Mouse (Mus musculus): ENCODE measurements around the gene Zan. TPM values are rescaled to one million over a fixed set of nuclear protein-coding genes. Genes with fewer than 3 reads are reported as not detected.
A peak's percentile ranks its signal among the peaks of the same experiment; 100 is the strongest.

Zan gene
- polyA plus RNA-seq, 1 experiment, result not detected

- no peak overlapping the region for H3K4me3 ChIP-seq (replicated peaks)
- H3K4me1 ChIP-seq, result peaks cover 36% of the 10 kb centered on the region
- H3K36me3 ChIP-seq (replicated peaks; ENCODE audit: low read length), result no peaks in the 10 kb centered on the region
- TF ChIP-seq GATA1 (IDR thresholded peaks at IDR 0.05; ENCODE audit: borderline replicate concordance, low read length), result no peak
- no peak for TF ChIP-seq FLI1 (IDR thresholded peaks at IDR 0.05; ENCODE audit: low read length)
- H3K27me3 ChIP-seq (replicated peaks), result peaks cover 42% of the 10 kb centered on the region
- peaks cover 12% of the 10 kb centered on the region for H3K9me3 ChIP-seq
Observed at GRCm38 (mm10) chr5:137339290-137339979, 137.4 kb downstream of the Zan start.

DNA sequence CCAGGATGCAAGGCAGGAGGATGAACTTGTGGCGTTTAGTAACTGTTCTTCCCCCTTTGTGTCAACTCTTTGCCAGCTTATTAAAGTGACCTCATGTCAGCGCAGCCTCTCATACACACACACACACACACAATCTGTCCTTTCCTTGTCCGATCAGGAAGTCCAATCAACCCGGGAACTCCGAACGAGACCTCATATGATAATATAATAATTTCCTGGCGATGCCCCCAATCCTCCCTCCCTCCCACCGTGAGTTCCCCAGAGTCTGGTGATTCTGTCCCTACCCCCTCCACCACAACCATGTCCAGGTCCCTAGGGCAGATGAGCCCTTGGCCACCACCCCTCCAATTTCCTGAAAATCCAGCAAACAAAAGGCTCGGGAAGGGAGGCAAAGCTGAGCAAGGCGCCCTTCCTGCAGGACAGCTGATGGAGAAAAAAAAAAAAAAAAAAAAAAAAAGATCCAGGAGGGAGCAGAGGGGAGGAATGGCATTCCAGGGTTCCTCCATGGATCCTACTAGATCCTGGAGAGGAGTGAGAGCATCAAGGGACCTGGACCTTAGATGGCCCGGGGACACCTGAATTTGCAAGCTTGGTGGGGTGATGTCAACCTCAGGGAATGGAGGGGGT is 138.1 kb downstream of the Zan start:
- TF ChIP-seq FLI1 (IDR thresholded peaks at IDR 0.05; ENCODE audit: low read length) (no peak), GATA1 (IDR thresholded peaks at IDR 0.05; ENCODE audit: borderline replicate concordance, low read length) (no peak)
- H3K36me3 ChIP-seq (replicated peaks; ENCODE audit: low read length), result no peaks in the 10 kb centered on the region
- H3K4me1 ChIP-seq, result peaks cover 42% of the 10 kb centered on the region
- H3K27me3 ChIP-seq (replicated peaks), result peaks cover 38% of the 10 kb centered on the region
- H3K4me3 ChIP-seq (replicated peaks), result peak overlapping the region; percentile 93
- peaks cover 5% of the 10 kb centered on the region for H3K9me3 ChIP-seq

- peaks cover 47% of the 10 kb centered on the region for H3K4me1 ChIP-seq
- peaks cover 38% of the 10 kb centered on the region for H3K27me3 ChIP-seq (replicated peaks)
- H3K36me3 ChIP-seq (replicated peaks; ENCODE audit: low read length), result no peaks in the 10 kb centered on the region
- H3K4me3 ChIP-seq (replicated peaks), result peak overlapping the region; percentile 93
- TF ChIP-seq GATA1 (IDR thresholded peaks at IDR 0.05; ENCODE audit: borderline replicate concordance, low read length) (no peak), FLI1 (IDR thresholded peaks at IDR 0.05; ENCODE audit: low read length) (no peak)
- peaks cover under 1% of the 10 kb centered on the region; the same call in 1 of the 2 replicates for H3K9me3 ChIP-seq
Observed at GRCm38 (mm10) chr5:137338256-137338655, 138.6 kb downstream of the Zan start.

DNA sequence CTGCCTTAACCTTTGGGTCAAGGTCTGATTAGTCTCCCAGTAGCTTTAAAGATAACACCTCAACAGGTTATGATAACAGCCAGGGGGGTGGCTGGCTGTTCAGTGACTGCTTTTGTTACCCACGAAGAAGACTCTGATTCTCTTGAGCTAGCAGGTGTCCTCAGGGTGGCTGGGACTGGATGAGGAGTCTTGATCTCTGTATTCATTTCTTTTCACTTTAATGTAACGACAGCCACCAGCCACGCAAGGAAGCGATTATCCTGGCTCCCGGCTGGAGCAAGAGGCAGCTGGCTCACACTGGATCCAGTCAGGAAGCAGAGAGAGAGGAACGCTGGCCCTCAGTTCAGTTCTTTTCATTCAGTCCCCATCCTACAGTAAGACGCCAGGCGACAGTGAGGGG is 139.7 kb downstream of the Zan start:
- H3K9me3 ChIP-seq, result no peaks in the 10 kb centered on the region
- no peaks in the 10 kb centered on the region for H3K36me3 ChIP-seq (replicated peaks; ENCODE audit: low read length)
- TF ChIP-seq FLI1 (IDR thresholded peaks at IDR 0.05; ENCODE audit: low read length), result no peak
- no peak for TF ChIP-seq GATA1 (IDR thresholded peaks at IDR 0.05; ENCODE audit: borderline replicate concordance, low read length)
- H3K4me1 ChIP-seq, result peaks cover 58% of the 10 kb centered on the region
- no peak overlapping the region for H3K4me3 ChIP-seq (replicated peaks)
- peaks cover 36% of the 10 kb centered on the region for H3K27me3 ChIP-seq (replicated peaks)

DNA sequence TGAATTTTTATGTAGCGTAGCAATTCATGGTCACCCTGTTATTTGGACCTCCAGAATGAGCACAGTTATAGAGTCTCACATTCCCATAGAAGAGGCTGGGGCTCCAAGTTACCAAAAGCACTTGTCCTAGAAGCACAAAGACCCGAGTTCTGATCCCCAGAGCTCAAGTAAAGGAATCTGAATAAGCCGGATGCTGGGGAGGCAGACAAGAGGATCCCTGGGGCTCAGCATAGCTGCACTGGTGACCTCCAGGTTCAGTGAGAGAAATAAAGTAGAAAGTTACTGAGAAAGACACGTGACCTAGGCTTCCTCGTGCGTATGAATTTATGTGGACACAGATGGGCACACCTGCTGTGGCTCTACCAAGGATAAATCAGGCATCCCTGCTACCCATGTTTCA is 141.8 kb downstream of the Zan start:
- TF ChIP-seq GATA1 (IDR thresholded peaks at IDR 0.05; ENCODE audit: borderline replicate concordance, low read length) (no peak), FLI1 (IDR thresholded peaks at IDR 0.05; ENCODE audit: low read length) (no peak)
- Histone ChIP-seq H3K4me3 (replicated peaks) (no peak overlapping the region), H3K36me3 (replicated peaks; ENCODE audit: low read length) (peaks cover 8% of the 10 kb centered on the region), H3K27me3 (replicated peaks) (peaks cover 30% of the 10 kb centered on the region), H3K9me3 (no peaks in the 10 kb centered on the region), H3K4me1 (peaks cover 69% of the 10 kb centered on the region)

DNA sequence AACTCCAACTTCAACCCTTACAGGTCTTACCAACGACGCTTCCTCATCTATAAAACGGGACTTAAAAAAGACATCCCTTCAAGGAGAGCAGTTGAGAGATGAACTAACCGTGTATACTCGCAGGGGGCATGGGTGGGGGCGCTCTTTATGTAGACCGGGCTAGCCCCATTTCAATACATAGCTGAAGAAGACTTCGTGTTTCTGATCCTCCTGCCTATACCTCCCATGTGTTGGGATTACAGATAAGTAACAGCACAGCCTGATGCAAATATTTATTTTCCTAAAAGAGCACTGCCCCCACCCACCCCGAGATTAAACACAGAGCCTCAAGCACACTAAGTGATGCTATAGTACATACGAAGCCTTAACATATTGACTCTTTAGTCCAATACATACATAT is 142.5 kb downstream of the Zan start:
- TF ChIP-seq FLI1 (IDR thresholded peaks at IDR 0.05; ENCODE audit: low read length) (no peak), GATA1 (IDR thresholded peaks at IDR 0.05; ENCODE audit: borderline replicate concordance, low read length) (no peak)
- Histone ChIP-seq H3K4me3 (replicated peaks) (peak overlapping the region; percentile 28), H3K4me1 (peaks cover 70% of the 10 kb centered on the region), H3K27me3 (replicated peaks) (peaks cover 23% of the 10 kb centered on the region), H3K36me3 (replicated peaks; ENCODE audit: low read length) (peaks cover 8% of the 10 kb centered on the region), H3K9me3 (no peaks in the 10 kb centered on the region)

DNA sequence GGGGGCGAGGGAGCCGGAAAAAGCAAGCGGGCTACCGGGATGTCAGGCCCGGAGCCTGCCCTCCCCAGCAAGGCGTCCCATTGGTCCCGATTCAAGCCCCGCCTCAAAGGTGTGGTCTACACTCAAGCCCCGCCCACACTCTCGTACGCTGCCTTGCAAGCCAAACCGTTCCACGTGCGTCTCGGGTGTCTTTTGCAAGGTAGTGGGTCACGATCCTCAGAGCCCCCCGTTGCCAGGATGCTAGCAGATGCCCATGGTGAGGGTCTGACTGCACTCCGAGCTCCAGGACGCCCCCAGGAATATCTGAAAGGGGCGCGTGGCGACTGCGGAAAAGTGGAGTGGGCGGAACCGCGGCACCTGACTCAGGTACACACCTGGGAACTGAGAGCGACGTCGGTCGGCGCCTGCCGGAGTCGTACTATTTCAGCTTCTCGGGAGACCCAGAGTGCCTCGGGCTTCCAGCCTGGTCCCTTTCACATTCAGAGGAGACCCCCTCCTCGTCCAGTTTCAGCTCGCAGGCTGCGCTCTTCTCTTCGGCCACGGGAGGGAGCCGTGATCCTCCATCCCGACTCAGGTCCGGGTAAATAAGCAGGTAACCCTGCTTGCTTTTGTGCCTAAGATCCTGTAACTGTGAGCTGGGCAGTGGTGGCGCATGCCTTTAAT is 143.2 kb downstream of the Zan start, which contains the start of gene Slc12a9:
Gene Slc12a9, minus strand, starts transcription at position 86 of the 663 bp plus-strand sequence.
- no peak for TF ChIP-seq GATA1 (IDR thresholded peaks at IDR 0.05; ENCODE audit: borderline replicate concordance, low read length)
- no peak for TF ChIP-seq FLI1 (IDR thresholded peaks at IDR 0.05; ENCODE audit: low read length)
- no peaks in the 10 kb centered on the region for H3K9me3 ChIP-seq
- H3K4me3 ChIP-seq (replicated peaks), result peak within 1 kb of the TSS; percentile 97
- H3K36me3 ChIP-seq (replicated peaks; ENCODE audit: low read length), result peaks cover 9% of the 10 kb centered on the region
- peaks cover 64% of the 10 kb centered on the region for H3K4me1 ChIP-seq
- peaks cover 19% of the 10 kb centered on the region for H3K27me3 ChIP-seq (replicated peaks)

GRCm38 (mm10) chr5:137332857-137333511 is 143.9 kb downstream of the Zan start:
- peaks cover 16% of the 10 kb centered on the region for H3K36me3 ChIP-seq (replicated peaks; ENCODE audit: low read length)
- H3K9me3 ChIP-seq, result no peaks in the 10 kb centered on the region
- H3K4me1 ChIP-seq, result peaks cover 57% of the 10 kb centered on the region
- H3K27me3 ChIP-seq (replicated peaks), result peaks cover 19% of the 10 kb centered on the region
- TF ChIP-seq GATA1 (IDR thresholded peaks at IDR 0.05; ENCODE audit: borderline replicate concordance, low read length) (no peak), FLI1 (IDR thresholded peaks at IDR 0.05; ENCODE audit: low read length) (no peak)
- peak overlapping the region; percentile 97 for H3K4me3 ChIP-seq (replicated peaks)

DNA sequence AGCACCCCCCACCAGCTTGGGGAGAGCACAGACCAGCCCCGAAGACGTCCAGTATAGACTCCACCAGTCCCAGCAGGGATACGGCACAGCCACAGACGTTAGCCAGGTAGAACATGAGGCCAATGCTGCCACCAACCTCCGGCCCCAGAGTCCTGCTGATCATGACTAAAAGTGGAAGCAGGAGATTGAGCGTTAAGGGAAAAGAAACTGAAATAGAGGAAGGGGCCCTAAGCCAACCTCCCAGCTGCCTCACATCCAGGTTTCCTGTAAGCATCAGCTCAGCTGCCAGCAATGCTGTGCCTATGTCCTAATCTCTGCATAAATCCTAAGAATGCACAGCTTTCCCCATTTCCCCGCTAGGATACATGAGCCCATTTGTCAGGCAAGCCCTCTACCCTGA is 146.0 kb downstream of the Zan start:
- Histone ChIP-seq H3K36me3 (replicated peaks; ENCODE audit: low read length) (peaks cover 32% of the 10 kb centered on the region), H3K4me1 (peaks cover 51% of the 10 kb centered on the region), H3K27me3 (replicated peaks) (peaks cover 7% of the 10 kb centered on the region), H3K9me3 (no peaks in the 10 kb centered on the region), H3K4me3 (replicated peaks) (no peak overlapping the region)
- no peak for TF ChIP-seq FLI1 (IDR thresholded peaks at IDR 0.05; ENCODE audit: low read length)
- no peak for TF ChIP-seq GATA1 (IDR thresholded peaks at IDR 0.05; ENCODE audit: borderline replicate concordance, low read length)

Other genes starting within 250 kb of the Zan start
- gene Ache, start 189.5 kb downstream of the Zan start, polyA plus RNA-seq (2012; ENCODE audit: insufficient read depth, low replicate concordance), result 206 and 642 TPM in 2 replicates
- gene Ufsp1, start 182.4 kb downstream of the Zan start, polyA plus RNA-seq (2012; ENCODE audit: insufficient read depth, low replicate concordance), result 278 and 294 TPM in 2 replicates
- gene Srrt, start 169.4 kb downstream of the Zan start, polyA plus RNA-seq (2012; ENCODE audit: insufficient read depth, low replicate concordance), result 163 and 271 TPM in 2 replicates
- gene Trip6, start 162.7 kb downstream of the Zan start, polyA plus RNA-seq (2012; ENCODE audit: insufficient read depth, low replicate concordance), result 35.0 and 68.0 TPM in 2 replicates
- 2.5 and 6.4 TPM in 2 replicates for gene Slc12a9, start 143.5 kb downstream of the Zan start, polyA plus RNA-seq (2012; ENCODE audit: insufficient read depth, low replicate concordance)
- gene Ephb4, start 127.0 kb downstream of the Zan start, polyA plus RNA-seq (2012; ENCODE audit: insufficient read depth, low replicate concordance), result not detected in 2 replicates
- 30.7 and 70.0 TPM in 2 replicates for gene Pop7, start 25.5 kb upstream of the Zan start, polyA plus RNA-seq (2012; ENCODE audit: insufficient read depth, low replicate concordance)
- gene Gigyf1, start 41.5 kb upstream of the Zan start, polyA plus RNA-seq (2012; ENCODE audit: insufficient read depth, low replicate concordance), result 13.2 and 15.3 TPM in 2 replicates
- not detected in 2 replicates for gene Epo, start 56.2 kb upstream of the Zan start, polyA plus RNA-seq (2012; ENCODE audit: insufficient read depth, low replicate concordance)
- gene Gnb2, start 56.4 kb upstream of the Zan start, polyA plus RNA-seq (2012; ENCODE audit: insufficient read depth, low replicate concordance), result 332 and 439 TPM in 2 replicates
- gene Actl6b, start 76.5 kb upstream of the Zan start, polyA plus RNA-seq (2012; ENCODE audit: insufficient read depth, low replicate concordance), result not detected in 2 replicates
- 1.7 and 5.8 TPM in 2 replicates for gene Tfr2, start 92.8 kb upstream of the Zan start, polyA plus RNA-seq (2012; ENCODE audit: insufficient read depth, low replicate concordance)
- gene Mospd3, start 124.0 kb upstream of the Zan start, polyA plus RNA-seq (2012; ENCODE audit: insufficient read depth, low replicate concordance), result 459 and 906 TPM in 2 replicates
- 0.09 and 0.87 TPM in 2 replicates for gene Pcolce, start 136.7 kb upstream of the Zan start, polyA plus RNA-seq (2012; ENCODE audit: insufficient read depth, low replicate concordance)
- gene Fbxo24, start 151.9 kb upstream of the Zan start, polyA plus RNA-seq (2012; ENCODE audit: insufficient read depth, low replicate concordance), result 0.15 TPM in 1 of 2 replicates, not detected in the other
- 138 and 187 TPM in 2 replicates for gene Lrch4, start 152.1 kb upstream of the Zan start, polyA plus RNA-seq (2012; ENCODE audit: insufficient read depth, low replicate concordance)
- gene Gm20605, start 152.1 kb upstream of the Zan start, polyA plus RNA-seq (2012; ENCODE audit: insufficient read depth, low replicate concordance), result 5.6 and 30.5 TPM in 2 replicates
- 62.2 and 72.5 TPM in 2 replicates for gene Sap25, start 164.3 kb upstream of the Zan start, polyA plus RNA-seq (2012; ENCODE audit: insufficient read depth, low replicate concordance)
- gene Irs3, start 168.7 kb upstream of the Zan start, polyA plus RNA-seq (2012; ENCODE audit: insufficient read depth, low replicate concordance), result 0.95 TPM in 1 of 2 replicates, not detected in the other
- gene Agfg2, start 207.7 kb upstream of the Zan start, polyA plus RNA-seq (2012; ENCODE audit: insufficient read depth, low replicate concordance), result 58.4 and 131 TPM in 2 replicates

All from megakaryocyte, embryonic 14.5 days (primary cell).